Mouse (Mus musculus) adipocyte (in vitro differentiated cells): ENCODE results near the gene Bpgm.
A peak's percentile ranks its signal among the peaks of the same experiment; 100 is the strongest.

ENCODE experiments used
- DNase-seq: peaks from one replicate; pipeline ENCODE4 v3.0.0-alpha.2; 2016; ENCODE audit warnings: low spot score

The Bpgm gene

DNA sequence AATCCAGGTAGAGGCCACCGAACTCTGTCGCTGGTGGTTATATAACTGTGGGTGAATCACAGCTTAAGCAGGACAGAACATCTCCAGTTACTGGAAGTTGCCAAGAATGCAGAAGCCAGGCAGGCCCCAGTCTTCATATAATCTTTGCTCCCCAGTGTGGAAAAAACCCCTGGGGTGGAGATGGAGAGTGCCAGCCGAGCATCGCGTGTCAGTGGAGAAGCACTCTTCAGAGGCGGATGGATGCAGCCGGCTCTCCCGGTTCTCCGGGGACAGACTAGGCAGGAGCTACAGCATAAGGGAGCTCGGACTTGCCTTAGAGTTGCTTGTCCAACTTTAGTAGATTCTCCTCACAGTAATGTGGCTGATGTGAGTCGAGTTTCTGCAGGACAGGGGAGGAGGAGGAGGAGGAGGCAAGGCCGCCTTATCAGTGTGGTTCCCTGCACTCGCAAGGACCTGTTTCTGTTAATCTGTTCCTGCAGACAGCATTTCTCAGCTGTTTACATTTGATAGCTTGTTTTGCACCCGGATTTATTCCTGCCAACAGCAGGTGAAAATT, 10.1 kb downstream of the Bpgm start:
- no peak for DNase-seq

GRCm38 (mm10) chr6:34493327-34494095, 17.5 kb downstream of the Bpgm start:
- DNase-seq, result peak; percentile 52

DNA sequence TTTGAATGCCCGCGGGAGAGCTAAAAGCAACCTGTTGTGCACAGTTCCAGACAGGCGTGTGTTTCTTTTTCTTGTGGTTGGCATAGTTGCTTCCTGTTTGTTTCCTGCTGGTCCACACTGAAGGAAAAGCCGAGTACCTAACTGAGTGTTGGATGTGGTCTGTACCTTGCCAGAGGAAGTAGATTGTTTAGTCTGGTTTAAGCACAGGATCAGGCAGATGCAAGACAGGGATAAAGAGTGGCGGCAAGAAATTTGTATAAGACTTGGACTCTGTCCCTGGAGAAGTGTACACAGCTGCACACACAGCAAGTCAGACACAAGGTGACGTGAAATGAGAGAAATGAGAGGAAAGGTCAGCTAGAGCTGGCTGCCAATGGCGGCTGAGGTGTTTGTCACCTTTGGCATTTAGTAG, 19.1 kb downstream of the Bpgm start:
- DNase-seq, result no peak

DNA sequence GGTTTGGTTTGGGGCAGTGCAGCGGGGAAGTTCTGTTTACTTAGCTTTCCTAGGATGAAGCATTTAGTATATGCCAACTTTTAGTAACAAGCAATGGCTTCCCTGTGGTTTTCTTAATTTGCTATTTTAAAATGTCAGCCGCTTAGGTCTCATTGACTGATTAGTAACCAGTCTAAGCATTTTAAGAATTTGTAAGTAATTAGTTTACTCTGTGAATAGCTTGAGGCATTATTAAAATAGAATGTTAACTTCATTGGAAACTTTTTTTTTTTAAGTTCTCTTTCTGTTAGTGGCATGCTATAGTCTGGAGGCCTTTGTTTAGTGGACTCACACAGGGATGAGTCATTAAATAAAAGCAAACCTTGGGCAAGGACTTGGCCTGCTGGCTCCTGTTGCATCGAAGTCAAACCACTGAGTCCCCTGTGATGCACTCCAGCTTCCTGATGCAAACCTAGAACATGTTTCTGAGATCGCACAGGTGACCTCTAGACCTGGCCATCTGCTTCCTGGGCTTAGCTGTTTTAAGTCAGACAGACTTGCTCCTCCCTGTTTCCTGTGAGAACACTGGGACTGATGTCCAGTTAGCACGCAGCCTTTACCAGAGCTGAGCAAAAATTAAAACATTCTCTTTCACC, 22.1 kb downstream of the Bpgm start:
- no peak for DNase-seq

GRCm38 (mm10) chr6:34502291-34502690, 26.3 kb downstream of the Bpgm start:
- DNase-seq, result no peak

DNA sequence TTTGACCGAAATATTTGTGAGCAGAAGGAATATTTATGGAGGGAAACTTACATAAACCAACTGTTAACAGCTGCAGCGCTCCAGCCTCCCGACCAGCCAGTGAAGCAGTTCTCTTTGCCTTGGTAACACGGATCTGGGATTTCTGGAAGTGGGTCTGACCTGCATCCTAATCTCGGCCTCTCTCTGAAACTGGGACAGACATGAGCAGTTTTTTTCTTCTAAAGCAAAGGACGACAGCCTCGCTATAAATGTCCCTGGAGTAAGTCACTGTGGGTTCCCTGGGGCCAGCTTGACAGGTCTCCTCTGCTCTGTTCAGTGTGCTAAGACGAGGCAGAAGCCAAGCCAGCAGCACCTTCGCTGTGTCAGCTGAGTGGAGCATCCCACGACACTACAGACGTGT, 29.9 kb downstream of the Bpgm start:
- no peak for DNase-seq

GRCm38 (mm10) chr6:34507581-34507980, 31.6 kb downstream of the Bpgm start:
- no peak for DNase-seq

GRCm38 (mm10) chr6:34508016-34508415, 32.0 kb downstream of the Bpgm start:
- no peak for DNase-seq

DNA sequence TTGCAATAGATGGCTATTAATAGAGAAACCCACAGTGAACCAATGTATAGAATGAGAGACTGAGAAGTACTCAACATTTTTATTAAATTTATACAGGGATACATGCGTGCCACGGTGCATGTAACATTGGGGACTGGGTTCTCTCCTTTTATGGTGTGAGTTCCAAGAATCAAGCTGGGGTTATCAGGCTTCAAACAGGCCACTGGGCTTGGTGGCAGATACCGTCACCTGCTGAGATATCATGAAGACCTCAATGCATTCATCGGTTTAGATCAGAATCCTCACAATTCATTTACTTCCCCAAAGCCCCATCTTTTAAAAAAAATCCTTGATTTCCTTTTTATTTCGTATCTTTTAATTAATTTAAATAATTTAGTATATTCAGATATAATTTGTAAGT, 34.3 kb downstream of the Bpgm start:
- no peak for DNase-seq

DNA sequence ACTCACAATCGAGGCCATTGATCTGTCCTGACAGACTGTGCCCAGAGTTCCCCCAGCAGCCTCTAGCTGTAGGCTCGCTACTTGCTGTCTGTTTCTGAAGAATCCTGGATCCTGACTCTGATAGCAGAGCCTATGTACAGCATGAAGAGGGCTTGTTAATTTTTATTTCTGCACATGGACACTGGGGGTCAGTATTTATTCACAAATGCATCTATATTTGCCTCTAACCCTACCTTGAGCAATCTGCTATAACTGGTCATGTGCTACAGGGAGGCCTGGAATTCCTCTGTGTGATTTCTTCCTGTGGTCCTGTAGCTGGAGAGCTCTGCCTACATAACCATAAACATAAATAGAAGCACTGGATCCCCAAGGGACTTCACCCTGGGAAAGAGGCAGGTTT, 35.4 kb downstream of the Bpgm start:
- DNase-seq, result peak; percentile 90

DNA sequence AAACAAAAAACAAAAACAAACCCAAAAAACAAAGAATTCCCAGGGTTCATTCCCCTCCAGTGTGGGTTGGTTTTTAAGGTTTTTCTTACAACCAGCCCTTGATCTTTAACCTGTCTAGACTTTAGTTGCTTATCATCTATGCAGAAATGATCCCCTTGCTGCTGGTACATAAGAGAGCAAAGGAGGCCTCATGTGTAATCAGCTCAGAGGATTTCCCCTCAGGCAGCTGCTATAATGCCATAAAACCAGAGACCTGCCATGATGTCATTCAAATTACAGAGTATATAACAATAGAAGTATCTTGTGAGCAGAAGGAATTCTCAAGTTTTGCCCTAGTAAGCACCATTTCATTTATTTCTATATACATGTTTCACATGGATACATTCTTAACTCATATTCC, 36.7 kb downstream of the Bpgm start:
- no peak for DNase-seq

DNA sequence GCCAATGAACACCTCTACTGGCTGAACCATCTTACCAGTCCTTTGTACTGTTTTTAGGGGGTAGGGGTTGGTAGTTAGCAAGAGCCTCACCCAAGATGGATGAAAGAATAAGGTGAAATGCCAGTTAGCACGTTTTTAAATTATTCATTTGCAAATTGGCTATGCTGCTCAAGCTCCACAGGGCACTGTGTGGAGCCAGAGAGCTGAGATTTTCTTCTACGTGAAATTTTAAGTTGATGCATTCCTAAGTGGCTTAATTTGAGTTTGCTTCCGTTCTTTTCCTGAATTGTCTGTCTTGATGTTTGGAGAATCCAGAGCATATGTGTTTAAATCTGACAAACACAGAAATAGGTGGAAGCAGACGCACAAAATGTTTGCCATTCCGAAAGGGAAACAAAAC, 38.6 kb downstream of the Bpgm start:
- DNase-seq, result peak; percentile 76

DNA sequence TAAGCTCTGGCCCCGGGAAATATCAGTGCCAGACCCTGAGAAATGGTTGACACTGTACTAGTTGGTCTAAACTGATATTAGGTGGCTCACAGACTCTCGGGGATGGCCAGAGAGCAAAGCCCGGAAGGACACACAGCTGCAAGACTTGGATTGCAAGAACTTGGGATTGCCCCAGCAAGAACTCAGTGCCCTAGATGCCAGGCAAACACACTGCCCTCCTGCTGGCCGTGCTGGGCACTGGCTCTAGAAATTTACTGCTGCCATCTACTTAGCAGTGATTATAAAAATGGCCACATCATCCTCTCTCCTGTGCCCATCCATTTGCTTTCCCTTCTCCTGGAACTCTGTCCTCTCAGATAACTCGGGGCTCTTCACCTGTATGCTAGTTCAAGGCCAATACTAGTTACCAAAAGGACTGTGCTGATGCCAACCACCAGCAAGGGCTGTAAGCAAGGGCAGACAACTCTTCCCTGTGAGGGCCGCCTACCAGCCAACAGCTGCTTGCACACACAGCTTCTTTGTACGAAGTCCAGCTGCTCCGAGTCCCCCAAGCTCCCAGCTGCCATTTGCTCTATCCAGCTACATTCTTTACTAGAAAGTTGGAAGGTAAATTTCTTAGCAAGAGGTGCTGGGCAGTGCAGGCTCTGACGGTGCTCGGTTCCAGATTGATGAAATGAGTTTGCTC, 39.2 kb downstream of the Bpgm start:
- DNase-seq, result peak; percentile 73

- no peak for DNase-seq
Observed at GRCm38 (mm10) chr6:34515783-34516099, 39.7 kb downstream of the Bpgm start.

DNA sequence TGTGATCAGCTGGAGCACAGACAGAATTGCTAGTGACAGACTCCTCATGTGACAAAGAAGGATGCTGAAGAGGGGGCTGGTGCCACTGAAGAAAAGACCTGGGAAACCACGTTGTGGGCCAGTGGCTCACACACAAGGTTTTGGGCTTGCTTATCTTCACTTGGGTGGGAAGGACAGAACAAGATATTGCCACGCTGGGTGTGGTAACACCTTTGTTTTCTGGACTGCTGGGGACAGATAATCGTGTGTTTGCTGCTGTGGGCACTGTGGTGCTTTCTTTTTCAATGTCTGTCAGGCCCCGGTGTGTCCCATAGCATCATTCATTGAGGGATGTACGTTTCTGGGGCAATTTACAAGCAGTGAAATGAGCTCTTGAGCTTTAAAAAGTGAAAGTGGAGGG, 41.7 kb downstream of the Bpgm start:
- no peak for DNase-seq

DNA sequence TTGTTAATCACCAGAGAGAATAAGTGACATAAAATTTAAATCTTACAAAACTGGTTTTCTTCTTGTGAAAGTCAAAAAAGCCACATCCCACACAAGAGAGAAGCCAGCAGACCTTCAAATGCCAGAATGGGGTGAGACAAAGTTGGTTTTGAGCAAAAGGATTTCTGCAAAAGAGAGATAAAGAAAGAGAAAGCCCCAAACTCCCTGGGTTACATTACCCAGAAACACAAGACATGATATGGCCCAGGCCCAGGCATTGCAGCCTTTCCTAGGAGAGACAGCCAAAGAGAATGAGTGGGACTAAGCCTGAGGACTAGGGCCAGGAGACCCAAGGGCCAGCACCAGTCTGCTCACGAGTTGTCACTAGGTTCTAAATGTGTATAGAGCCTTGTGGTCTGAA, 43.1 kb downstream of the Bpgm start:
- DNase-seq, result no peak

DNA sequence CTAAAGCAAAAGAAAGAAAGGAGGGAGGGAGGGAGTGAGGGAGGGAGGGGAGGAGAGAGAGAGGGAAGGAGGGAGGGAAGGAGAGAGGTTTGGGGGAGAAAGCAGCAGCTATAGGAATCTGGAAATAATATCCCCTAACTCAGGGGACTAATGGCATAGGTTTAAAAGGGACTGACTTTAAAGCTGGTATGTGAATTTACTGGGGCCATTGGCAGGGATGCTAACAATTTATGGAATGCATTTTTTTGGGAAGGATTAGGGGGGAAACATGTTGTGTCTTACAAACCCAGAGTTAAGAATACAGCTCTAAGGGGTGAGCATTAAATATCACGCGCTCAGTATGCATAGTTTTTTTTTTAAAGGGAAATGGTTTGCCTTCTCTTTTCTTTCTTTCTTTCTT, 44.5 kb downstream of the Bpgm start:
- DNase-seq, result no peak

DNA sequence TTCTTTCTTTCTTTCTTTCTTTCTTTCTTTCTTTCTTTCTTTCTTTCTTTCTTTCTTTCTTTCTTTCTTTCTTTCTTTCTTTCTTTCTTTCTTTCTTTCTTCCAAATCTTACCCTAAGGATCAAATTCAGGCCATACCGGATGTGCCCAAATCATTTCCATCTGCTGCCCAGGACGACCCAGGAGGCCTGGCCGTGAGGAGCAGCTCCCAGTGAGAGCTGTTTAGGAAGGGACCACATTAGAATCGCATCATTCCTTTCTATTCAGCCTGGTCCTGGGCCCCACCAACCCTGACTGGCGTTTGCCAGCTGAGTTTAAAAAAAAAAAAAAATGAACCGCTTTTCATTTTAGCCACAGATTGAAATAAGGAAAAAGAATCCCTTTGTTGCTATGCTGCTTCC, 44.9 kb downstream of the Bpgm start:
- no peak for DNase-seq

GRCm38 (mm10) chr6:34523476-34523875, 47.5 kb downstream of the Bpgm start:
- DNase-seq, result no peak

- DNase-seq, result no peak
Observed at GRCm38 (mm10) chr6:34525499-34525924, 49.5 kb downstream of the Bpgm start.

DNA sequence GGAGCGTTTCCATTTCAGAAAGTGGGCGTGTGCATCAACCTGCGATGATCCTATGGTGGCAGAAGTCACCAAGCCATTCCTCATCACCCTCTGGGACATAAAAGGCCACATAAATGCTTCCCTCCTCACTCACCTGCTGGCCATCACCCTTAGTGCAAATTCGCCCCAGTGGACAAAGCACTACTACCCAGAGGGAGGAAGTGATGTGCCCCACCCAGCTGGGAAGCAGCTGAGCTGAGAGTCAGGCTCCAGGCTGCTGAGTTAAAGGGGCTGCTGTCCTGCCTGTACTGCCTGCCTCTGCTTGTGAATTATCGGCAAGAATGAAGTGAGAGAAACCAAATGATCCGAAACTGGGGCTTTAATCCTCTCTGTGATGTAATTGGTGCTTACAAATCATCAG, 49.9 kb downstream of the Bpgm start:
- no peak for DNase-seq

GRCm38 (mm10) chr6:34526389-34526788, 50.4 kb downstream of the Bpgm start:
- no peak for DNase-seq

DNA sequence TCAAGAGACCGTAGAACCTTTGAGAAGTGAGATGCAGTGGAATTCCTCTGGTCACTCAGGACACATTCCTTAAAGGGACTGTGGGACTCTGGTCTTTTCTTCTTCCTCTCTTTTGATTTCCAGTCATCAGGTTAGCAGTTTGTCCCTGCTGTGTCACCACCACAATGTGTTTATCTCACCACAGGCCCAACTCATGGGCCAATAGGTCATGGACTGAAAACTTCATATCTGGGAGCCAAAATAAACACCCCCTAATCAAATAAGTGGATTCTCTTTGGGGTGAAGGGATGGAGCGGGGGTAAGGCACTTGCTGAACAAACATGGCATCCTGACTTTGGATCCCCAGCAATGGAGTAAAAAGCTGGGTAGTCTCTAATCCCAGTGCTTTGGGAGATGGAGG, 52.1 kb downstream of the Bpgm start:
- no peak for DNase-seq
